Mouse (Mus musculus) lung, postnatal 0 days (tissue): ENCODE measurements around the gene Zdhhc14.
A peak's percentile ranks its signal among the peaks of the same experiment; 100 is the strongest.

Source experiments
- CTCF ChIP-seq: IDR thresholded peaks from 2 replicates; pipeline ENCODE4 v1.5.1; 2016; ENCODE audit warnings: antibody characterized with exemption, mild to moderate bottlenecking
- EP300 ChIP-seq: IDR thresholded peaks from 2 replicates; pipeline ENCODE4 v1.6.1; 2016; ENCODE audit warnings: antibody characterized with exemption, mild to moderate bottlenecking, control low read depth

DNA sequence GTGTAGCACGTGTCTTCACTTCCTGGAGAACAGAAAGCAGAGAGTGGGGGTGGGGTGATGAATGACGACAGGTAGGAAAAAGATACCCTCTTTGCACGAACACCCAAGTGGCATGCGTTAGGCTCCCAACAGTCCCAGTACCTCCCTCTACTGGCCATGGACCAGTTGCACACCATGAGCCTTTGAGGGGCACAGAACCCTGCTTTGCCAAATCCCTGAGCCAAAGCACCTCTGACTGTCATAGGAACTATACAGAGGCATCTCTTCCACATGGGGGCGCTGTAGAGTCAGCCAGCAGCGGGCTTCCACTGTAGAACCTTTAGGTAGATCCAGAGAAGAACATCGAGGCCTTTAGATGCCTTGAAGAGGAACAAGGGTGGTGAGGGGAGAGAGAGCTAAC lies 241.0 kb downstream of the Zdhhc14 start:
- TF ChIP-seq CTCF (peak; percentile 73), EP300 (no peak)
